In the genomic region with DNA sequence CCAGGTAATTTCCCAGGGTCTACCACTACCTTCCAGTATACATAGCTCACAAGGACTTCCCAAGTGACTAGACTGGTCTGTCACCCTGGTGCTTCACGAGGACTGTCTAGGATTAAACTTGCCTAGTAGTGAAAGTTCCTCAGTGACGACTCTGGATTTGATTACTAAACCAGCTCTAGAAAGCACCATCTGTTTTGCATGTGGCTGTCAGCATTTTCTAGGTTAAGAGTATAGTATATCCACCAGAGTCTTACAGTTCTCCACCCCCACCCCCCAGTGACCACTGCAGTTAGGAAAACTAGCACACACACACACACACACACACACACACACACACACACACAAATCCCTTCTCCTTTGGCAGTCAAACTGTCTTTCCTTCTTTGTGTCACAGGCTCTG, we compare ENCODE assay signal across 12 mouse cellular contexts.
"Had no signal": no experiment of that assay in that cellular context is flagged by ENCODE, and none has a peak within 500 bp of the region (broad histone marks: within the 10 kb centered on the region; RNA-seq: fewer than 3 reads in every experiment).

No protein-coding gene starts in this region.

- DNase-seq: kidney, postnatal 25 days; lung, adult 2 months; lung, postnatal 36 days; midbrain, embryonic 14.5 days; thymus, postnatal 4 days had no signal

- H3K27me3 ChIP-seq: limb, embryonic 12.5 days; liver, embryonic 15.5 days; neural tube, embryonic 15.5 days had no signal

- ATAC-seq: lung, postnatal 0 days had no signal

- H3K9ac ChIP-seq: limb, embryonic 12.5 days; liver, embryonic 15.5 days; neural tube, embryonic 15.5 days had no signal

- H3K27ac ChIP-seq: limb, embryonic 12.5 days; liver, embryonic 15.5 days; neural tube, embryonic 15.5 days; stomach, postnatal 0 days had no signal

- H3K4me2 ChIP-seq: limb, embryonic 12.5 days; liver, embryonic 11.5 days; liver, embryonic 15.5 days; neural tube, embryonic 15.5 days had no signal

- H3K4me3 ChIP-seq: limb, embryonic 12.5 days; liver, embryonic 15.5 days; myocyte; neural tube, embryonic 15.5 days had no signal

- H3K4me1 ChIP-seq: liver, embryonic 15.5 days; neural tube, embryonic 15.5 days had no signal

- H3K9me3 ChIP-seq: limb, embryonic 12.5 days; liver, embryonic 15.5 days; neural tube, embryonic 15.5 days had no signal

- H3K36me3 ChIP-seq: limb, embryonic 12.5 days; liver, embryonic 15.5 days; neural tube, embryonic 15.5 days had no signal
